Mouse (Mus musculus) embryonic facial prominence, embryonic 13.5 days (tissue): ENCODE results near the gene Naglu. TPM values are rescaled to one million over a fixed set of nuclear protein-coding genes. Genes with fewer than 3 reads are reported as not detected.
A peak's percentile ranks its signal among the peaks of the same experiment; 100 is the strongest.

Experiments
- ATAC-seq: fragments of 200-750 bp; cut with Nextera tagmentation; 2 replicates; pipeline ENCODE4 v1.8.0; 2017; ENCODE audit warnings: low read depth; ENCODE audit not compliant: insufficient number of reproducible peaks, insufficient read depth, low FRiP score, low TSS enrichment
- H3K27ac ChIP-seq: fragments of 300-500 bp; sonication (generic); 2 replicates; pipeline ENCODE4 v1.5.1; 2015; ENCODE audit warnings: moderate library complexity, mild to moderate bottlenecking, inconsistent platforms
- H3K27me3 ChIP-seq: fragments of 300-500 bp; sonication (generic); 2 replicates; pipeline ENCODE4 v1.6.1; 2015; ENCODE audit warnings: mild to moderate bottlenecking, inconsistent platforms
- H3K36me3 ChIP-seq: fragments of 300-500 bp; sonication (generic); 2 replicates; pipeline ENCODE4 v1.6.1; 2015; ENCODE audit warnings: mild to moderate bottlenecking, inconsistent platforms
- H3K4me1 ChIP-seq: fragments of 300-500 bp; sonication (generic); 2 replicates; pipeline ENCODE4 v1.6.1; 2015; ENCODE audit warnings: inconsistent platforms
- H3K4me2 ChIP-seq: fragments of 300-500 bp; sonication (generic); 2 replicates; pipeline ENCODE4 v1.6.1; 2015; ENCODE audit warnings: moderate library complexity, mild to moderate bottlenecking, inconsistent platforms
- H3K4me3 ChIP-seq: fragments of 300-500 bp; sonication (generic); 2 replicates; pipeline ENCODE4 v1.5.1; 2015; ENCODE audit warnings: mild to moderate bottlenecking, inconsistent platforms
- H3K9ac ChIP-seq: fragments of 300-500 bp; sonication (generic); 2 replicates; pipeline ENCODE4 v1.6.1; 2015; ENCODE audit warnings: mild to moderate bottlenecking, inconsistent platforms
- H3K9me3 ChIP-seq: fragments of 300-500 bp; sonication (generic); 2 replicates; pipeline ENCODE4 v1.6.1; 2016; ENCODE audit warnings: inconsistent platforms
- WGBS: fragments of 180-500 bp; shearing (Covaris S2); methylation state at CpG from one replicate; pipeline ENCODE4 v1.1.7; 2015; ENCODE audit warnings: mixed read lengths; 5-methylcytosine and 5-hydroxymethylcytosine counted together
- polyA plus RNA-seq: library from polyadenylated mRNA; unstranded; fragments of >200 nt; fragmentation: Nextera tagmentation; extraction: Ambion mirVana; gene quantifications from 2 replicates; pipeline ENCODE4 v1.2.1, GENCODE M21; 2015

Gene Naglu
- polyA plus RNA-seq, 1 experiment from 2014 or later = 9.0 TPM

DNA sequence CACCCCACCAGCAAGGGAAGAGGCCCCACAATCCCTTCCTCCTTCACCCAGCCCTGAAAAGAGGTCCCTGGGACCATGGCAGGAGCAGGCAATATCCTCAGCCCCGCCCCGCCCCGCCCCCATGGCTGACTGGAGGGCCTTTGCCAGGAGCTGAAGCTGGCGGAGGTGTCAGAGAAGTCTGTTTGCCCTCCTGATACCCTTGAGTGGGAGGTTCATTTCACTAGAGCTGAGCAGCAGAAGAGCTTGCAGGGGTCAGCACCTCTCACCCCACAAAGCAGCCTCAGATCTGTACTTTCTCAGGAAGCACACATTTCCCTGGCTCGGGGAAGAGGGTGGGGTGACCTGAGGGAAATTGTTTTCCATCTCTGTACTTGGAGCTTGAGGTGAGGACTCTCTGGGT lies 11.1 kb upstream of the Naglu start:
- Histone ChIP-seq H3K27me3 (no peaks in the 10 kb centered on the region), H3K4me1 (peaks cover 40% of the 10 kb centered on the region), H3K9me3 (no peaks in the 10 kb centered on the region), H3K27ac (no peak overlapping the region), H3K36me3 (peaks cover 36% of the 10 kb centered on the region), H3K9ac (no peak overlapping the region), H3K4me2 (no peak overlapping the region), H3K4me3 (no peak overlapping the region)
- ATAC-seq = no peak
- 77% methylated on average over 5 of the region's 5 CpGs for WGBS

DNA sequence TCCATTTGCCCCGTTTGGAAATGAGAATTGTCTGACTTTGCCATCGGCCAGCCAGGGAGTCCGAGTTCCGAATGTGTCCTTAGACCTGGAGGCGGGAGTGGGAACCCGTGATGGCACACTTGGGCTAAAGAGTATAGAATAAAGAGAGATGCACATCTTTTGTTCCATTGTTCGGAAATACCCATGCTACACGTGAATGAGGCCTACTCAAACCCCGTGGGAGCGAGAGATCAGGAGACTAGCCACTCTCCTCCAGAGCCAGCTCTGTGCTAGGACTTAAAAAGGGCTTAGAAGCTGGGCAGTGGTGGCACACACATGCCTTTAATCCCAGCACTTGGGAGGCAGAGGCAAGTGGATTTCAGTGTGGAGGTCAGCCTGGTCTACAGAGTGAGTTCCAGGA lies 10.3 kb upstream of the Naglu start:
- Histone ChIP-seq H3K4me1 (peaks cover 48% of the 10 kb centered on the region), H3K9ac (no peak overlapping the region), H3K9me3 (no peaks in the 10 kb centered on the region), H3K4me2 (no peak overlapping the region), H3K27ac (peak overlapping the region; percentile 96), H3K36me3 (peaks cover 35% of the 10 kb centered on the region), H3K4me3 (no peak overlapping the region), H3K27me3 (no peaks in the 10 kb centered on the region)
- no peak for ATAC-seq
- 86% methylated on average over 10 of the region's 10 CpGs for WGBS

DNA sequence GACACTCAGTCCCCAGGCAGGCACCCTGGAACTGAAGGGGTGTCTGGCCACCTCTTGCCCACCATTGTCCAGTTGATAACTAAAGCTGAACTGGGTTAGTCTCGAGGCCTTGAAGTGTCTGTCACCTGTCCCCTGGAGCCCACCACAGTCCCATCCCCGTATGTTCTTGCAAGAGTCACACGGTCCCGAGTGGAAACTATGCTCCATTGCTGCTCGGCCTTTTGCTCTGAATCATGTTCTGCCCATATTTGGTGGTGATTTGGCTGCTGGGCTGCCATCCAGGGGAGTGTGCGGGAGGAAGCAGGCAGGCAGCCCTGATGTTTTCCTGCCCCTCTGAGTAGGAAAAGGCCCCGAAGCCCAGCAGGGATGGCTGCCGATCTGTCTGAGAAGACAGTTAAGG lies 9.7 kb upstream of the Naglu start:
- Histone ChIP-seq H3K9me3 (no peaks in the 10 kb centered on the region), H3K36me3 (peaks cover 31% of the 10 kb centered on the region), H3K9ac (no peak overlapping the region), H3K4me2 (no peak overlapping the region), H3K27ac (peak overlapping the region; percentile 96), H3K4me3 (no peak overlapping the region), H3K27me3 (no peaks in the 10 kb centered on the region), H3K4me1 (peaks cover 49% of the 10 kb centered on the region)
- ATAC-seq = no peak
- WGBS = 46% methylated on average over 8 of the region's 8 CpGs

DNA sequence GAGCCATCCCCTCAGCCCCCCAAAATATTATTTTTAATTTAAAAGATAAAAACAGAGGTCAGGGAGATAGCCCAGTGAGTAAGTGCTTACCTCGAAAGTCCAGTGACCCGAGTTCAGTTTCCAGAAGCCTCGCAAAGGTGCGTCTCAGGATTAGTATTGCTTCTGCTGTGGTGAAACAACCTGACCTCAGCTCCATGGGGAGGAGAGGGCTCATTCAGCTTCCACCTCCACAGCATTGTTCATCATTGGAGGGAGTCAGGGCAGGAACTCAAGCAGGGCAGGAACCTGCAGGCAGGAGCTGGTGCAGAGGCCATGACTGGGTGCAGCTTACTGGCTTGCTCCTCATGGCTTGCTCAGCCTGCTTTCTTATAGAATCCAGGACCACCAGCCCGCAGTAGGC lies 8.8 kb upstream of the Naglu start:
- Histone ChIP-seq H3K27ac (peak overlapping the region; percentile 96), H3K9me3 (no peaks in the 10 kb centered on the region), H3K27me3 (no peaks in the 10 kb centered on the region), H3K36me3 (peaks cover 26% of the 10 kb centered on the region), H3K4me1 (peaks cover 49% of the 10 kb centered on the region), H3K9ac (no peak overlapping the region), H3K4me2 (no peak overlapping the region), H3K4me3 (no peak overlapping the region)
- ATAC-seq = no peak
- 82% methylated on average over 5 of the region's 5 CpGs for WGBS

GRCm38 (mm10) chr11:101062165-101062884 lies 7.5 kb upstream of the Naglu start:
- Histone ChIP-seq H3K36me3 (peaks cover 17% of the 10 kb centered on the region), H3K27ac (peak overlapping the region; percentile 48), H3K9ac (no peak overlapping the region), H3K4me3 (no peak overlapping the region), H3K4me1 (peaks cover 55% of the 10 kb centered on the region), H3K9me3 (no peaks in the 10 kb centered on the region), H3K4me2 (no peak overlapping the region), H3K27me3 (no peaks in the 10 kb centered on the region)
- 77% methylated on average over 12 of the region's 12 CpGs for WGBS
- ATAC-seq = no peak

DNA sequence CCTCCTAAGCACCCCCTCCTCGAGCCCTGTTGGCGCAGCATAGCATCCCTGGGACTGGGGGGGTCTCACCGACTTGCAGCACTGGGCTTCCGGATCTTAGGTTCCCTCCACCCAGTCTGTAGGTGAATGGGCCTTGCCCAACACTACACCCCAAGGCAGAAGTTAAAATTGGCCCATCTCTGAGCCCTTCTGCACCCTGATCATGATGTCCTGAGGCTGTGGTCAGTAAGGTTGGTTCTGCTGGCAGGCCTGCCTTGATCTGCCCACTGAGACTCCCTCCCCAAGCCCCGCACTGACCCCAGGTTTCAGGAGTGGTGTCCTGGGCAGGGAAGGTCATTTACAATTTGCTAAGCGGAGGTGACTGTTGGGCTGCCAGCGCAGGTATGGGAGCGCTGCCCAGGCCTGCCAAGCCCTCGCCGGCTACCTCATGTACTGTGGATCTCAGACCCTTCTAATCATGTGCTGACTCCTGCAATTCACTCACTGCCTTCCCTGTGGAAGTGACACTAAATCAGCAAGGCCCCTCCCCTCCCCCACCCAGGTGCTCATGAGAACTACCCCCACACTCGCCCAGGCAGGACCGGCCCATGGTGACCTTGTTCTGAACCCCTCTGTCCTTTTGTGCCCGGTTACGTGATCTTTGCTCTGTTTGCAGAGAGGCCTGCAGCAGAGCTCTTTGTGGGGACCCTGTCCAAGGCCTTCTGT lies 6.7 kb upstream of the Naglu start:
- ATAC-seq = no peak
- peak overlapping the region; percentile 54; the same call in 1 of the 2 replicates for H3K9ac ChIP-seq
- no peaks in the 10 kb centered on the region for H3K27me3 ChIP-seq
- H3K36me3 ChIP-seq = peaks cover 15% of the 10 kb centered on the region
- H3K4me3 ChIP-seq = no peak overlapping the region
- H3K9me3 ChIP-seq = no peaks in the 10 kb centered on the region
- H3K4me1 ChIP-seq = peaks cover 55% of the 10 kb centered on the region
- H3K4me2 ChIP-seq = 0 out of 2 replicates have a peak overlapping the region, but pooled peaks have one; percentile 20
- H3K27ac ChIP-seq = peak overlapping the region; percentile 89
- WGBS = 72% methylated on average over 14 of the region's 14 CpGs

DNA sequence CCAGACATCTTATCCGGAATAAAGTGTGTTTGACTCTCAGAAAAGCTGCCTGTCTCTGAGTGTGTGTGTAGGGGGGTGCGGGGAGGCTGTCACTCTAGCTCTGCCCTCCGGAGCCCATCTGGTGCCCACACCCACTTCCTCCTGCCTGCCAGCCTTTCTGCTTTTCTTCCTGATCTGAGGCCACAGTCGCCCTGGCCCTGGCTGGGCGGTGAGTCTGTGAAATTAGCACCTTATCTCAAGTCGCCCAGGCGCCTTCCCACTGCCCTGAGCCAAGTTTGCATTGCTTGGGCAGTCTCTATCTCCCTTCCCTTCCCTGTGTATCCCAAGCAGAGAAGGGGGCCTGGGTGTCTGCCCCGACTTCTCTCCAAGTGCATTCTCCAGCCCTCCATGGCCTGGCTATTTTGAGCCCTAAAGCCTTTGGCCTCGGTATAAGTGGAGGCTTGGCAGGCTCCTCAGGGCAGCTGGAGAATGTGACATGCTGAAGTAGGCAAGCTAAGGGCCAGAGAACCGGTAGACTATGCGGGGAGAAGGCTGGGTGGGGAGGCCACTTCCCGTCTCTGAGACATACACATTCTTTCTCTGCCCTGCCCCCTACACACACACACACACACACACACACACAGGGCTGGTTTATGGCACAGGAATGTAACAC lies 6.0 kb upstream of the Naglu start:
- peak overlapping the region; percentile 89 for H3K27ac ChIP-seq
- H3K4me3 ChIP-seq = no peak overlapping the region
- H3K4me2 ChIP-seq = peak overlapping the region; percentile 20; the same call in 1 of the 2 replicates
- WGBS = 37% methylated on average over 12 of the region's 12 CpGs
- ATAC-seq = no peak
- H3K27me3 ChIP-seq = peaks cover 3% of the 10 kb centered on the region
- H3K36me3 ChIP-seq = peaks cover 15% of the 10 kb centered on the region
- H3K9me3 ChIP-seq = no peaks in the 10 kb centered on the region
- peak overlapping the region; percentile 54 for H3K9ac ChIP-seq
- H3K4me1 ChIP-seq = peaks cover 51% of the 10 kb centered on the region

- peaks cover 15% of the 10 kb centered on the region for H3K36me3 ChIP-seq
- H3K4me2 ChIP-seq = no peak overlapping the region
- H3K27me3 ChIP-seq = peaks cover 8% of the 10 kb centered on the region
- H3K9me3 ChIP-seq = no peaks in the 10 kb centered on the region
- peak overlapping the region; percentile 89 for H3K27ac ChIP-seq
- H3K4me3 ChIP-seq = no peak overlapping the region
- WGBS = 68% methylated on average over 4 of the region's 4 CpGs
- H3K9ac ChIP-seq = 0 out of 2 replicates have a peak overlapping the region, but pooled peaks have one; percentile 54
- no peak for ATAC-seq
- peaks cover 54% of the 10 kb centered on the region for H3K4me1 ChIP-seq
These were observed 5.3 kb upstream of the Naglu start for GRCm38 (mm10) chr11:101064462-101064861.

DNA sequence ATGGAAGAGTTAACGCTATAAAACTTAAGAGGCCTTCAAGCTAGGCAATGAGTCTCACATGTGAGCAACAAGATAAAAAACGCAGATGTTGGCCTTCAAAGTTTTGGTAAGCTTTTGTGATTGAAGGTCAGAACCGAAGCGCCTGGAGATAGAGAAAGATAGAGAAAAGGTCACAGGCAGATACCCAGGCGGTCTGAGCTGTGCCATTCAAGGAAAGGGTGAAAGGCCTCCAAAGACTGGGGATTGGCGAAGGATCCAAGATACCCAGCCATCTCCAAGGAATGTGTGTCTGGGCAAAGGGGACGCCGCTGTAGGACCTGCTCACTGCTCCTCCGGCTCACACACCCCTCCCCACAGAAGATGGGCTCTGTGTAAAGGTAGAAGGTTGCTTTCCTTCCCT lies 4.8 kb upstream of the Naglu start:
- WGBS = 91% methylated on average over 9 of the region's 9 CpGs

DNA sequence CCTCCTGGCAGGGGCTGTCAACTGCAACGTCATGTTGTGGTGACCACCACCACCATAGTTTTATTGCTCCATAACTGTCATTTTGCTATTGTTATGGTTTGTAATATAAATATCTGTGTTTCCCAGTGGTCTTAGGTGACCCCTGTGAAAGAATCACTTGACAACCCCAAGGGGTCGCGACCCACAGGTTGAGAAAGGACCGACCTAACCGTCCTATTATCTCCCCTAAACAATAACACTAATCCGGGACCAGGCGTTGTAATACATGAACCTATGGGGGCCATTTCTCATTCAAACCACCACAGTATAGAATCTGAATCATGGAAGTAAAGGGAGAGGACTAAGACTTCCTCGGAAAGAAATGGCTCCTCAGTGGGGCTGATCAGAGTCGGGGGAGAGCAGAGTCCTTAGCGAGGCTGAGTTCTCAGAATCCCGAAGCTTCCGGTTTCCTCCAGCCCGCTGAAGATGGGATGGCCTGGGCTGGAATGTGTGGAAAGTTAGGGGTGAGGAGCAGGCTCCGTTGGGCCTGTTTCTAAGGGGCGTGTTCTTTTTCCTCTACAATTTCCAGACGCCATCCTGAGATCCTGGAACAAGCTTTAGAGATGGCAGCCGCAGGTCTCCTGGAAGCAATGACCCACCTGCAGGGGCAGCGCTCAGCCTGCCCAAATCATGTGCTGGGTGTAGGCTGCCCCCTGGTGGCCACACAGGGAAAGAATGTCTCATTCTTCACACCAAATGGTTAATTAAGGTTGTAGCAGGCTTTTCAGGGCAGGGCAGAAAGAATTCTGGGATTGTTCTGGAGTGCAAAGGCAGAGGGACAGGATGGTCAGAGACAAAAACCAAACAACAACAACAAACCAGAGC lies 3.0 kb upstream of the Naglu start:
- H3K4me2 ChIP-seq = peak overlapping the region; percentile 59
- peaks cover 45% of the 10 kb centered on the region for H3K4me1 ChIP-seq
- no peak overlapping the region; the same call in 1 of the 2 replicates for H3K9ac ChIP-seq
- ATAC-seq = no peak
- peaks cover 12% of the 10 kb centered on the region for H3K36me3 ChIP-seq
- WGBS = 22% methylated on average over 18 of the region's 18 CpGs
- H3K27ac ChIP-seq = no peak overlapping the region
- peaks cover 22% of the 10 kb centered on the region for H3K27me3 ChIP-seq
- peak overlapping the region; percentile 24 for H3K4me3 ChIP-seq
- H3K9me3 ChIP-seq = no peaks in the 10 kb centered on the region

More for the DNA sequence above, 4.8 kb upstream of the Naglu start:
- ATAC-seq = no peak
- H3K9ac ChIP-seq = no peak overlapping the region
- peaks cover 15% of the 10 kb centered on the region for H3K36me3 ChIP-seq
- no peak overlapping the region for H3K4me3 ChIP-seq
- no peaks in the 10 kb centered on the region for H3K9me3 ChIP-seq
- peaks cover 51% of the 10 kb centered on the region for H3K4me1 ChIP-seq
- no peak overlapping the region for H3K4me2 ChIP-seq
- no peak overlapping the region for H3K27ac ChIP-seq
- peaks cover 8% of the 10 kb centered on the region for H3K27me3 ChIP-seq

GRCm38 (mm10) chr11:101070189-101070527 lies 346 bp downstream of the Naglu start:
- H3K4me1 ChIP-seq = peaks cover 21% of the 10 kb centered on the region
- peak overlapping the region; percentile 98 for H3K4me2 ChIP-seq
- peak overlapping the region; percentile 79 for H3K9ac ChIP-seq
- no peaks in the 10 kb centered on the region for H3K36me3 ChIP-seq
- peak; percentile 34; the same call in 1 of the 2 replicates for ATAC-seq
- peaks cover 32% of the 10 kb centered on the region for H3K27me3 ChIP-seq
- H3K27ac ChIP-seq = no peak overlapping the region
- WGBS = under 1% methylated on average over 36 of the region's 36 CpGs
- peak overlapping the region; percentile 72 for H3K4me3 ChIP-seq
- H3K9me3 ChIP-seq = no peaks in the 10 kb centered on the region
